Mouse (Mus musculus) liver, embryonic 15.5 days (tissue): ENCODE results near the gene Cdk15. TPM values are rescaled to one million over a fixed set of nuclear protein-coding genes. Genes with fewer than 3 reads are reported as not detected.

Experiments used
- ATAC-seq: fragments of 200-750 bp; cut with Nextera tagmentation; 2 replicates; pipeline ENCODE4 v1.8.0; 2017; ENCODE audit warnings: moderate number of reproducible peaks, mild to moderate bottlenecking, moderate library complexity; ENCODE audit not compliant: insufficient read depth
- H3K27ac ChIP-seq: fragments of 300-500 bp; sonication (generic); replicated peaks from 2 replicates; pipeline ENCODE4 v1.5.1; 2015; ENCODE audit warnings: mild to moderate bottlenecking, inconsistent platforms
- H3K27me3 ChIP-seq: fragments of 300-500 bp; sonication (generic); 2 replicates; pipeline ENCODE4 v1.6.1; 2015; ENCODE audit warnings: mild to moderate bottlenecking, inconsistent platforms
- H3K36me3 ChIP-seq: fragments of 300-500 bp; sonication (generic); replicated peaks from 2 replicates; pipeline ENCODE4 v1.6.1; 2015; ENCODE audit warnings: moderate library complexity, mild to moderate bottlenecking, inconsistent platforms
- H3K4me1 ChIP-seq: fragments of 300-500 bp; sonication (generic); replicated peaks from 2 replicates; pipeline ENCODE4 v1.6.1; 2015; ENCODE audit warnings: inconsistent platforms
- H3K4me2 ChIP-seq: fragments of 300-500 bp; sonication (generic); 2 replicates; pipeline ENCODE4 v1.6.1; 2015; ENCODE audit warnings: moderate library complexity, mild to moderate bottlenecking, inconsistent platforms
- H3K4me3 ChIP-seq: fragments of 300-500 bp; sonication (generic); replicated peaks from 2 replicates; pipeline ENCODE4 v1.5.1; 2015; ENCODE audit warnings: mild to moderate bottlenecking, inconsistent platforms
- H3K9ac ChIP-seq: fragments of 300-500 bp; sonication (generic); 2 replicates; pipeline ENCODE4 v1.6.1; 2015; ENCODE audit warnings: moderate library complexity, mild to moderate bottlenecking, inconsistent platforms
- H3K9me3 ChIP-seq: fragments of 300-500 bp; sonication (generic); replicated peaks from 2 replicates; pipeline ENCODE4 v1.6.1; 2016; ENCODE audit warnings: inconsistent platforms
- WGBS: fragments of 180-500 bp; shearing (Covaris S2); methylation state at CpG from one replicate; pipeline ENCODE4 v1.1.7; 2015; ENCODE audit warnings: mixed read lengths; ENCODE audit not compliant: insufficient replicate concordance; 5-methylcytosine and 5-hydroxymethylcytosine counted together
- polyA plus RNA-seq: library from polyadenylated mRNA; unstranded; fragments of >200 nt; fragmentation: Nextera tagmentation; extraction: Ambion mirVana; gene quantifications from 2 replicates; pipeline ENCODE4 v1.2.1, GENCODE M21; 2015

Gene Cdk15
- polyA plus RNA-seq, 1 experiment from 2014 or later = not detected

DNA sequence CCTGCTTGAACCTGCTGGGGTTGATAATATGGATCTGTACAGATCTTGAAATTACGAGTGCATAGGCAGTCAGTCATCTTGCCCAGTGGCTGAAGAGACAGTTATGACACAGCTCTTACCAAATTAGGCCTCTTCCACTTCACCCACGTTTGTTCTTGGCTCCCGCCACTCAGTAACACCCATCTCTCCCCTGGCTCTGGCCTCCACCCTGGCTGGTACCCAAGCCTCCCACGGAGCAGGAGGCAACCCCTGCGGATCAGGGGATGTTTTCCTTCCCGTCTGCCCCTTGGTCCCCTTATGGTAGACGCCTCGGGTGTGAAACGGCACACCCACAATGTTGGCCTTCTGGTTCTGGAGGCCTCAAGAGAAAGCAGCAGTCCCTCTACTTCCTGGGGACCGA lies 124.2 kb downstream of the Cdk15 start:
- no peaks in the 10 kb centered on the region for H3K9me3 ChIP-seq
- no peak overlapping the region for H3K4me2 ChIP-seq
- no peak for ATAC-seq
- 51% methylated on average over 10 of the region's 10 CpGs for WGBS
- no peak overlapping the region for H3K9ac ChIP-seq
- H3K4me3 ChIP-seq = no peak overlapping the region
- no peak overlapping the region for H3K27ac ChIP-seq
- no peaks in the 10 kb centered on the region for H3K36me3 ChIP-seq
- H3K4me1 ChIP-seq = peaks cover 11% of the 10 kb centered on the region; the same call in 1 of the 2 replicates
- H3K27me3 ChIP-seq = no peaks in the 10 kb centered on the region

DNA sequence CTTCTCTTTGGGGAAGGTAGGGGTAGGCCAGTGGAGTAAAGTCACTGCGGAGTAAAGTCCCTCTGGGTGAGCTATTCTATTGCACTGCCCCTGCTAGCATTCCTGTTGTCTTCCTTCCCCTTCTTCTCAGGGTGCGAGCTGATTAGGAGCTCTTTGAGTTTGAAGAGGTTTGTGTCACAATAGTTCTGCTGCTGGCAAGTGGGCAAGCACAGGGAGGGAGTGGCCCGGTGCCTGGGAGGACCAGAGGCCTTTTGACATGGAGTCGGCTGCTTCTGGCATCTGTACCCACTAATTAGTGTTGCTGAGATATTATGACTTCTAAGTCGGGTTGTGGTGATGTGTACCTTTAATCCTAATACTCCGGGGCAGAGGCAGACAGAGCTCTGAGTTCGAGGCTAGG lies 124.8 kb downstream of the Cdk15 start:
- no peaks in the 10 kb centered on the region for H3K36me3 ChIP-seq
- WGBS = 62% methylated on average over 7 of the region's 7 CpGs
- H3K4me2 ChIP-seq = no peak overlapping the region
- no peak overlapping the region for H3K4me3 ChIP-seq
- no peak for ATAC-seq
- peaks cover 11% of the 10 kb centered on the region; the same call in 1 of the 2 replicates for H3K4me1 ChIP-seq
- H3K27me3 ChIP-seq = no peaks in the 10 kb centered on the region
- H3K9ac ChIP-seq = no peak overlapping the region
- H3K27ac ChIP-seq = no peak overlapping the region
- no peaks in the 10 kb centered on the region for H3K9me3 ChIP-seq

DNA sequence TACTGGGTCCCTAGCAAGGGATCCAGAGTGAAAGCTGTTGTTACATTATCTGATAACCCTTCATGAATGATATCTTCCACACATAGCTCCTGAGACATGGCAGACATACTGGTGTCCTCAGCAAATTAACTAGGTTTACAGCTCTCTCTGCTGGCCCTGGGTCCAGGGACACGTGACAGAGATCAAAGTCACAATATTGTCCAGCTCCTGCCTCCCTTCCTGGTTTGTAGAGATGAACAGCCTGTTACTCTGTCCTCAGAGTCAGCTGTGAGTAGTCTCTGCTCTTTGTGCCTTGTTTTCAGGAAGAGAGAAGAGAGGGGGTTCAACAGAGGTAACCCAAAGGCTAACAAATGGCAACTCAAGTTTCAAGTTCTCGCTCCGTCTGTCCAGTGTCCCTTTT lies 125.8 kb downstream of the Cdk15 start:
- Histone ChIP-seq H3K9ac (no peak overlapping the region), H3K9me3 (no peaks in the 10 kb centered on the region), H3K4me2 (no peak overlapping the region), H3K27me3 (no peaks in the 10 kb centered on the region), H3K4me1 (peaks cover 7% of the 10 kb centered on the region; the same call in 1 of the 2 replicates), H3K36me3 (no peaks in the 10 kb centered on the region), H3K27ac (no peak overlapping the region), H3K4me3 (no peak overlapping the region)
- ATAC-seq = no peak
- 70% methylated on average over 3 of the region's 3 CpGs for WGBS

DNA sequence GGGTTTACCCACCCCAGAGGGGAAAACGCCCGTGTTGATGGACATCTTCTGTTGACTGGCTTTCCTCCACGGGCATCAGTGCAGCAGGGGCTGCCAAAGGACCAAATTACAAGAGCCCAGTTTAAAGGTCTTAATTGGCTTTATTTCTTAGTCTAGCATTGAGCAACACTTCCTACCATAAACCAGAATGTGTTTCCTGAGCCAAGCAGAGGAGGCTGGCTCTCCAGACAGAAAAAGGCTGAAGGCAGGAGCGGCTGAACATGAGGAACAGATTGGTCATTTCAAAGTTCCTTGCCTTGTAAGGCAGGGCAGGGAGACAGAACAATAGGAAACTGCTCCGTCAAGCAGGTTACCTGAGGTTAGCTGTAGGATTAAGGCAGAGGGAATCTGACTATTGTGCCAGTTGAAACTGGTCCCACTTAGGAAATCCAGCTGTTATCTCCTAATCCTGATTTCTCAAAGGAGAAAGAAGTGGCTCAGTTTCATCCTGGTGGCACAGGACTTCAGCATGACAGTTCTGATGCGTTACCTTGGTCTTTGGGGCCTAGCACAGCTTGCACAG lies 126.4 kb downstream of the Cdk15 start:
- no peak overlapping the region for H3K27ac ChIP-seq
- H3K9ac ChIP-seq = no peak overlapping the region
- H3K27me3 ChIP-seq = no peaks in the 10 kb centered on the region
- 36% methylated on average over 6 of the region's 6 CpGs for WGBS
- ATAC-seq = no peak
- peaks cover 7% of the 10 kb centered on the region; the same call in 1 of the 2 replicates for H3K4me1 ChIP-seq
- H3K36me3 ChIP-seq = no peaks in the 10 kb centered on the region
- no peak overlapping the region for H3K4me3 ChIP-seq
- no peak overlapping the region for H3K4me2 ChIP-seq
- no peaks in the 10 kb centered on the region for H3K9me3 ChIP-seq

DNA sequence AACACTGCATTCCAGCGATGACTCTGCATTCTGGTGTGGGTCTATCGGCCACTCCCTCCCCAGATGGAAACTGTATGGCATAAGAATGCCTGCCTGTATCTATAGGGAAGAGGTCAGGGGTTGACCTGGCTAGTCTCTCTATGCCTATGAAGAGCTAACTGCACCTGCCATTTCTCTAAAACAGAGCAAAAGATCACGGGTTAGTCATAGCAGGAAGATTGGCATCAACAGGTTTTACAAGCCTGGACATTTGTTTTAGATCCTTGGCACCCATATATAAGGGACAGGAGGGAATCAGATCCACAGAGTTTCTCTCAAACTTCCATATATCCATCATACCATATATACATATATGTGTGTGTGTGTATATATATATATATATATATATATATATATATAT lies 127.7 kb downstream of the Cdk15 start:
- WGBS = 53% methylated on average over 3 of the region's 3 CpGs
- no peak overlapping the region for H3K4me3 ChIP-seq
- no peak overlapping the region for H3K27ac ChIP-seq
- ATAC-seq = no peak
- no peaks in the 10 kb centered on the region for H3K9me3 ChIP-seq
- H3K27me3 ChIP-seq = no peaks in the 10 kb centered on the region
- H3K9ac ChIP-seq = no peak overlapping the region
- H3K36me3 ChIP-seq = no peaks in the 10 kb centered on the region
- peaks cover 7% of the 10 kb centered on the region; the same call in 1 of the 2 replicates for H3K4me1 ChIP-seq
- H3K4me2 ChIP-seq = no peak overlapping the region

DNA sequence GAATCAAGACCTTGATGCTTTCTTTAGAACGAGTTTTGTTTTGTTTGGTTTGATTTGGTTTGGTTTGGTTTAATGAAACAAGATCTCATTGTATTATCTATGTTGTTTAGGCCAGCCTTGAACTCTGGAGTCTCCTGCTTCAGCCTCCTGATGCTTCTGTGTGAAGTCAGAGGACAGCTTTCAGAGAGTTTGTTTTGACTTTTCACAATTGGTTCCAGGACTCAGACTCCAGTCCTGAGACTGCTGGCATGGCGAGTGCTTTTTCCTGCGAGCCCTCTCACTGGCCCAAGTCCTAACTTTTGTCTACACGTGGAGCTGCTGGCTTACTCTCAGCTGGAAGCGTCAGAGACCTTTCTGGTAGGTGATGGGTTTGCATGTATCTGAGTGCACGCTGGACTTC lies 128.9 kb downstream of the Cdk15 start:
- Histone ChIP-seq H3K27ac (no peak overlapping the region), H3K4me3 (no peak overlapping the region), H3K9ac (no peak overlapping the region), H3K27me3 (no peaks in the 10 kb centered on the region), H3K9me3 (no peaks in the 10 kb centered on the region), H3K4me2 (no peak overlapping the region), H3K36me3 (no peaks in the 10 kb centered on the region), H3K4me1 (peaks cover 7% of the 10 kb centered on the region; the same call in 1 of the 2 replicates)
- ATAC-seq = no peak
- WGBS = 66% methylated on average over 6 of the region's 6 CpGs

DNA sequence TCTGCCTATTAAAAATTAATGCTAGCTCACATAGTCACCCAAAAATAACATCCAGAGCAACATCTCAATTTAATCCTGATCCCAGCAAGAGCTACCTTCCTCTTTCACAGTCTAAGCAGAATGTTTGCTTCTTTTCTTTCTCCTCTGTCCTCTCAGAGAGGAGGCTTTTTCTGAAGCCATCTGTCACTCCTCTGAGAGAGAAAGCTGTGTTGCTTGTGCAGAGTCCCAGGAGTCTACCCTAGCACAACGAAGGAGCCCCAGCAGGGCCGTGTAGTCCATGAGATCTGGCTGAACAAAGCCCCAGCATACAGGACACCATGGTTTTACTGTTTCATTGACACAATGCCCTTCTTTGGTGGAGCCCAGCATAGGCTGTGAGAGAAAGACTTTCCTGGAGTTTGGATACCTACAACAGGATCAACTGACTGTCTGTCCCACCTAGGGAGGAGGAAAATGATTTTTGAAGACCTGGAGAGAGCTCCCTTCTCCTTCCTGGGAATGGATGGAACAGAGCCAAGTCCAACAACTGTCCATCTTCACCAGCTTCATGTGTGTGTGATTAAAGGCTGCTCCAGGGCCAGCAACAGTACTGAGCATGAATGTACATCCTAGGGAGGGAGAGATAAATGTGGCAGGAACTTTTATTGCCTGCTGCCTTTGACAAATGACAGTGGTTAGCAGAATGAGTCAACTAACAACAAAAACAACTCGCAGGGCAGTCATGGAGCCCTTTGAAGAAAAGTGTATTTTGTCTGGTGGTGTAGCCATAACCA lies 131.0 kb downstream of the Cdk15 start:
- no peak overlapping the region for H3K9ac ChIP-seq
- ATAC-seq = no peak
- no peak overlapping the region for H3K27ac ChIP-seq
- no peaks in the 10 kb centered on the region for H3K36me3 ChIP-seq
- WGBS = 53% methylated on average over 3 of the region's 3 CpGs
- H3K4me2 ChIP-seq = no peak overlapping the region
- no peaks in the 10 kb centered on the region for H3K9me3 ChIP-seq
- peaks cover 7% of the 10 kb centered on the region; the same call in 1 of the 2 replicates for H3K4me1 ChIP-seq
- H3K4me3 ChIP-seq = no peak overlapping the region
- no peaks in the 10 kb centered on the region for H3K27me3 ChIP-seq

DNA sequence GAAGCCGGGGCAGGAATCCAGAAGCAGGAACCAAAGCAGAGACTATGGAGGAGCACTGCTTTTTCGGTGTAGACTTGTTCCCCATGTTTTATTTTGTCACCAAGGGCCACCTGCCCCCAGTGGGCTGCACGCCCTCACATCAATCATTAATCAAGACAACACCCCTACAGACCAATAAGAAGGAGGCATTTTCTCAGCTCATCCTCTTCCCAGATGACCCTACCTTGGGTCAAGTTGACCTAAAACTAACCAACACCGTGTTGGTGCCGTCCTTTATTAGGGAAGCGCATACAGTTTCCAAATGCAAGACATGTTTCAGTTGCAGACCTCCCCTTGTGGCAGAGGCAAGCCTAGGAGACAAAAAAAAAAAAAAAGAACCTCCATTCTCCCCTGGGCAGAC lies 132.5 kb downstream of the Cdk15 start:
- H3K4me2 ChIP-seq = no peak overlapping the region
- H3K9me3 ChIP-seq = no peaks in the 10 kb centered on the region
- no peaks in the 10 kb centered on the region for H3K27me3 ChIP-seq
- no peak for ATAC-seq
- no peak overlapping the region for H3K27ac ChIP-seq
- no peak overlapping the region for H3K9ac ChIP-seq
- no peaks in the 10 kb centered on the region for H3K36me3 ChIP-seq
- no peaks in the 10 kb centered on the region for H3K4me1 ChIP-seq
- H3K4me3 ChIP-seq = no peak overlapping the region
- 67% methylated on average over 6 of the region's 6 CpGs for WGBS

DNA sequence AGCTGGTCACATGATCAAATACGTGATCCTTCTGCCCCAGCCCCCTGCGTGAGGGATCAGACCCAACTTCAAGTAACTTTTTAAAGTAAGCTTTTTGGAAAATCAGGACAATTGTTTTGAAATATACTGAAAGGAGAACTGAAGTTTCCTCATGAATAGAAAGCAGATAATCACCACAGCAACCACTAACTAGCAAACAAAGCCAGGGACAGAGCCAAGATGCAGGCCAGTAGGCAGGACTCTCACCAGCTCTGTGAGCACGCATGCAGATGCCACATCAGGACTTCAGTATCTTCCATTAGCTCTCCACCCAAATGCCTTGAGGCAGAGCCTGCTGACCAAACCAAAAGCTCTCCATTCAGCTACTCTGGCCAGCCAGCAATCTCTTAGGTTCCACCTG lies 135.0 kb downstream of the Cdk15 start:
- Histone ChIP-seq H3K4me3 (no peak overlapping the region), H3K27me3 (no peaks in the 10 kb centered on the region), H3K27ac (no peak overlapping the region), H3K36me3 (no peaks in the 10 kb centered on the region), H3K4me1 (0 out of 2 replicates have a peak, but pooled peaks cover 3% of the 10 kb centered on the region), H3K4me2 (no peak overlapping the region), H3K9me3 (no peaks in the 10 kb centered on the region), H3K9ac (no peak overlapping the region)
- 54% methylated on average over 3 of the region's 3 CpGs for WGBS
- no peak for ATAC-seq

DNA sequence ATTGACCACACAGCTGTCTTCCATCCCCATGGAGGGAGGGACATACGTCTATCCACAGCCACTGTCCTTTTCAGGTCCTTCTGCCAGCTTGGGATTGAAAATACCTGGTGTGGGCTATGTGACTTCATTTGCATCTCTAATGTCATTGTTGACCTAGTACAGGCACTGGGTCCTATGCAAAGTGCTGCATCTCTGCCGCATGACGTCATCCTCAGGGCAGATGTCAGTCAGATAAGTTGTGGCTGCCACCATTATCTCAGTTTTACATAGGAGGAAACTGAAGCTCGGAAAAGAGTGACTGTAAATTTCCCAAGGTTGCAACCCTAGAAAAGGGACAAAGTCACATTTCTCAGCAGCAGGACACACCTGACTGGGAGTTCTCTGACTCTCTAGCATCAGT lies 137.4 kb downstream of the Cdk15 start:
- no peaks in the 10 kb centered on the region for H3K27me3 ChIP-seq
- H3K9ac ChIP-seq = no peak overlapping the region
- ATAC-seq = no peak
- no peak overlapping the region for H3K4me3 ChIP-seq
- H3K9me3 ChIP-seq = no peaks in the 10 kb centered on the region
- H3K27ac ChIP-seq = no peak overlapping the region
- no peak overlapping the region for H3K4me2 ChIP-seq
- 43% methylated on average over 4 of the region's 4 CpGs for WGBS
- H3K4me1 ChIP-seq = 0 out of 2 replicates have a peak, but pooled peaks cover 3% of the 10 kb centered on the region
- no peaks in the 10 kb centered on the region for H3K36me3 ChIP-seq

DNA sequence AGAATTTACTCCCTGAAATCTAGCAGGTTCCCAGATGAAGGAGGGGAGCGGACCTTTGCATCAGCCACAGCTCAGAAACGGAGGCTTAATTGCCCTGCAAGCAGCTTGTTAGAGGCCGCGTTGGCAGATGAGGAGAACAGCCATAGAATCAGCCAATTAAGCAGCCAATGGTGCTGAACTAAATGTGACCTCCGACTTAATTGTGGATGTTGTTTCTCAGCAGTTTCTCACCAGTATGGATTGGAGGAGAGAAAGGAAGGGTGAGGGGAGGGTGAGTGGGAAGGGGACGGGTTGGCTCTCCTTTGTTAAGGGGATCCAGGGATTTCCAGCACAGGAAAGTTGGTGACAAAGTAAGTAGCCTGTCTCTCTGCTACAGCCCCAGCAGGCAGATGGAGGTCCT lies 137.9 kb downstream of the Cdk15 start:
- Histone ChIP-seq H3K36me3 (no peaks in the 10 kb centered on the region), H3K9ac (no peak overlapping the region), H3K4me1 (0 out of 2 replicates have a peak, but pooled peaks cover 3% of the 10 kb centered on the region), H3K27me3 (no peaks in the 10 kb centered on the region), H3K4me3 (no peak overlapping the region), H3K9me3 (no peaks in the 10 kb centered on the region), H3K27ac (no peak overlapping the region), H3K4me2 (no peak overlapping the region)
- ATAC-seq = no peak
- WGBS = 56% methylated on average over 6 of the region's 6 CpGs
